Mouse (Mus musculus): ENCODE results near the gene Nav2.

The Nav2 gene

DNA sequence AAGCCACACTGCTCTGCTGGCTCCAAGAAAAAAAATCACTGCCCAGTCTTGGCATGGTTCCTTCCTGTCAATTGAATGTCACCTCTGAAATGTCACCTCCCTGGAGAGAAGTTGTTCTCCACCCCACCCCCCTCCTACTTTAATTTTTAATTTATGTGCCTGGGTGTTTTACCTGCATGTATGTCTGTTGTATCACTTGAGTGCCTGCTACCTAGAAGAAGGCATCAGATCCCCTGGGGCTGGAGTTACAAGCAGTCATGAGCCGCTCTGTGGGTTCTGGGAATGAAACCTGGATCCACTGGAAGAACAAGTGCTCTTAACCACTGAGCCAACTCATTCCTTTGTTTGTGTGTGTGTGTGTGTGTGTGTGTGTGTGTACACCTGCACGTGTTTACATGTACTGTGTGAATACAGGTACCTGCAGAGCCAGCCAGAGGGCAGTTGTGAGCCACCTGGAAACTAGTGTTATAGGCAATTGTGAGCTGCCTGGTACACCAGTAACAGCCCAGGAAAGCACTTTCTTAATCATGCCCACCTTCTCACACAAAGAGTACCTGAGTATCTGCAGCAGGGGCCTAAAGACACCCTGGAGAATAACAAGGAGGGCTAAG, 433.5 kb downstream of the Nav2 start:
- no peak for DNase-seq

- no peak for DNase-seq
Observed at GRCm38 (mm10) chr7:49342556-49343080, 434.1 kb downstream of the Nav2 start.

GRCm38 (mm10) chr7:49343081-49343600, 434.6 kb downstream of the Nav2 start:
- DNase-seq: no peak

GRCm38 (mm10) chr7:49343752-49344484, 435.4 kb downstream of the Nav2 start:
- DNase-seq: no peak

GRCm38 (mm10) chr7:49347338-49348272, 439.1 kb downstream of the Nav2 start:
- DNase-seq: peak; percentile 68

DNA sequence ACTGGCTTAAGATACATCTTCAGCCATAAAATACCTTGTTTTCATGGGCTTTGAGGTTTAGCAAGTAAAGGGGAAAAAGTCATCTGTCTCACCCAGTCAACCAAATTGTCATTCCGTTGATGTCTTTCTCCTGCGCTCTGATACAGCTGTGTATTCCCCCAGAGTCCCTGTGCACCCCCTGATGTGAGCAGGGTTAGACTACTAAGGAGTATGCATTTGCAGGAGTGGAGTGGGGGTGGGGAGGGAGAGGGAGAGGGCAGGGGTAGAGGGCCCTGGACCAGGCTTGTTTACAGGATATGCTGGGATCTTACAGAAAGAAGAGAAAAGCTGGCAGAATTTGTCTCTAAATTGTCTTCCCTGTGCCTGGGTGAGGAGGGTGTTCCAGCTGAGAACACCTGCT, 440.1 kb downstream of the Nav2 start:
- no peak for DNase-seq

GRCm38 (mm10) chr7:49350321-49351007, 441.9 kb downstream of the Nav2 start:
- DNase-seq: no peak

DNA sequence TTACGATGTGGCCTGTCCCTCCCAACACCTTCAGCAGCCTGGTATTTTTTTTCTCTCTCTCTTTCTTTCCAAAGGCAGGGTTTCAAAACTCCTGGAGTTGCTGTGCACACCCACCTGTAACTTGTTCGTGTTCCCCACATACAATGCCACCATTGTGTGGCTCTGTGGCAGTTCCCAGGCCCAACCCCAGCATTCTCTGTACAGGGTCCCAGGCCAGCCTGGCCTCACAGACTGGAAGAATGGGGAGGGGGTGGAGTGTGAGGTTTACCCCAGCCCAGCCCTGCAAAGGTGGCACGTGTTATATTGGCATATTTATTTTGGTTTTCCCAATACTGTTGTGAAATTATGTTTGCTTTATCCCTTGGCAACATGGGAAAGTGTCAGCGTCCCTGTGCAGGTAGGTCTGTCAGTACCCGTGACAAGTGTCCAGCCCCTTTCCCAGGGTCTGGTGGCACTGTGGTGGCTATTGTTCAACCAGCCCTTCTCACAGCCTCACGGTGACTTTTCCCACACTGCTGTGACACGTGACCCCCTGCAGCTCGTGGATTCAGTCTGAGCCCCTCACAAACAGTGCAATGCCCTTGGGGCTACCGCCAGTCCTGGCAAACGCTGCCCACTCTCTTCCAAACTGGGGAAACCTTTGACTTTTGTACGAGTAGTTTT, 443.2 kb downstream of the Nav2 start:
- DNase-seq: no peak

DNA sequence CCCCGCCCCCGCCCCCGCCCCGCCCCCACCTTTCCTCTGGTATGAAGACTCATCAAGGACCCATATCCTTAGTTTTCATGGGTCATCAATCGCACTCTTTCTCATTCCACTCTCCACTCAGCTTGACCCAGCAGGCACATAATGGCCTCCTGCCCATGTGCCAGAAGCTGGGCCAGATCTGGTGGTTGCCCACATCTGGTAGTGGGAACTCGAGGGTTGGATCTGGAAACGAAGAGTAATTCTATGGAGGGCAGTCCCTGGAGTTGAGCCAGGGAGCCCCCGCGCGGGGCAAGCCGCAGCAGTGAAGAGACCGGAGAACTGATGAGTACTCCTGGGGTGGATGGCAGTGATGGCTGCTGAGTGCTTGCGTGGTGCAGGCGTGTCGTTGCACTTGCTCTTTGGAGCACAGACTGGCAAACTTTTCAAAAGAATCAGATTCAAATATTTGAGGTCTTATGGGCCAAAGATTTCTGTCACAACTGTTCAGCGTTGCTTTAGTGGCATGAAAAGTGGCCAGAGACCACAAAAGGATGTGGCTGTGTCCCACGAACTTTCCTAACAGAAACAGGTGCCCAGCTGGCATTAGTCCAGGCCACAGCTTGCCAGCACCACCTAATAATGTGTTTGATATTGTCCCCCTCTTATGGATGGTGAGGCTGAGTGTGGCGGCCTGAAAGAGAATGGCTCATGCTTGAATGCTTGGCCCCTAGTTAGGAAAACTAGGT, 449.1 kb downstream of the Nav2 start:
- no peak for DNase-seq

- no peak for DNase-seq
Observed at GRCm38 (mm10) chr7:49359120-49359519, 450.6 kb downstream of the Nav2 start.

DNA sequence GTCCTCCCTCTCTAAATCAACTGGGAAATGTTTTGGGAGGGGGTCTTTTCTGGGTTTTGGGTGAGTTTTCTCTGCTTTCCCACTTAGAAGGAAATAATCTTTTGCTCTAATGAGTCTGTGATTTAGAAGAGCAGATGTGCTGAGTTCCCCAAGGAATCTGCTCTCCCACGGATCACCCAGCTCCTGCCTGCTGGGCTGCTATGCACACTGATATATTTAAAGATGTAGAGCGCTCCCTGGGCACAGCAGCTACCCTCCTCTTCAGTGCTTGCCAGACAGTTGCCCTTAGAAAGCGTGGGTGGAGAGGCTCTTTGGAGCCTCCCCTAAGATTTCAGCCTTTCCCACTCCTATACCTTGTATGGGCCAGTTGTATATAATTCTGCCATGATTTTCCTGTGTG, 452.1 kb downstream of the Nav2 start:
- DNase-seq: no peak

DNA sequence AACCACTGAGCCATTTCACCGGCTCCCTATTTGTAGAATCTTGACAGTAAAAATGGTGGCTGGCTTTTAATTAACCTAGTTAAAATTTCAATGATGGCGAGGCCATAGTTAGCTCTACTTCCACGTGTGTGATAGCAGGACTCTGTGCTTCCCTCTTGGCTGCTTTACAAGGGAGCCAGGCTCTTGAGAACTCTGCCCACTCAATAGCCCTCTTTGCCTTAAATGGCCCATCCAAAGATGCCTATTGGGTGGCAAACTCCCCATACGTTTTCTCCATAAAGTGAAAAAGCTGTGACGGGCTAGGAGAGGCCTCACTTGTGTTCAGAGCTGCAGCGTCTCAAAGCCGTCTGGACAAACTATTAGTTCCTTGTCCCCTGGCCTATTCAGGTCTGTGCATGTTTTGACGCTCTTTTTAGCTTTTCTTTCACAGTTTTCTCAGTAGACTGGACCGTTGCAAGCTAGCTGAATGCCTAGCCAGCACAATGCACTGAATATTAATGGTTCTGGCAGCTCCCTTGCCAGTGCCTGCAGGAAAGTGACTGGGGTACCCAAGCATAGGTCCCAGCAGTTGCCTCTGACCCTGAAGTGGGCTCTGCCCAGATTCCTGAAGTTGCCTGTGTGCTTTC, 453.1 kb downstream of the Nav2 start:
- no peak for DNase-seq

GRCm38 (mm10) chr7:49364486-49365162, 456.1 kb downstream of the Nav2 start:
- no peak for DNase-seq

DNA sequence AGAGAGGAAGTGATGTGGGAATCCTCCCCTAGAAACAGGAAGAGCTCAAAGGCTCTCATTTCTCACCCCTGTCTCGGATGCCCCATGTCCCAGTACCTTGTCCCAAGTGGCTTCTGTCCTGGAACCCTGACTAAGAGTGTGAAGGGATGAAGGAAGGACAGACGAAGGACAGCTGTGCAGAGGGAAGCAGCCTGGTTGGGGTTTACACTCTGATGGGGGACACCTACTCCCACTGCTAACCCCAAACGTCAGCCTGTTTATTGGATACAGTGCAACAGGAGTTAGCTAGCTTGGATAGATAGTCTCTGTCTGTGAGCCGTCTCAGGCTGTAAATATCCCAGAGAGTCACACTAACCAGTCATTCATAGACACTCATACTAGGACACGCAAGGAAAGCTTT, 460.1 kb downstream of the Nav2 start:
- DNase-seq: no peak

GRCm38 (mm10) chr7:49369006-49369405, 460.5 kb downstream of the Nav2 start:
- DNase-seq: no peak

- peak; percentile 28 for DNase-seq
Observed at GRCm38 (mm10) chr7:49369809-49370473, 461.4 kb downstream of the Nav2 start.

DNA sequence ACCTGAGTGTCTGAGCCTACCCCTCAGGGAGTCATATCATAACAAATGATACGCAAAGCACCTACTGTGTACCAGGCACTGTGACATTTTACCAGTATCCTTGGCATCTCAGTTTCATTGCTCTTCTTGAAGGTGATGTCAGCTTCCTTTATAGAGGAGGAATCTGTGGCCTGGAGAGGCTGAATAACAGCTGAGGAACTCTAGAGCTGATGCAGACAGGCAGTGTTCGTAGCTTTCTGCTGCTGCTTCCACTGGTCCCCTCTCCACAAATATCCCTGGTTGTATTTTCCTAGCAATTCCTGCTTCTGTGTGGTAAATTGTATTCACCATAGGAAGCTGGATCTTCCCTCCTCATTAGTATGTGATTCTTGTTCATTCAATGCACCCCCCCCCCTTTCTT, 462.8 kb downstream of the Nav2 start:
- DNase-seq: no peak

DNA sequence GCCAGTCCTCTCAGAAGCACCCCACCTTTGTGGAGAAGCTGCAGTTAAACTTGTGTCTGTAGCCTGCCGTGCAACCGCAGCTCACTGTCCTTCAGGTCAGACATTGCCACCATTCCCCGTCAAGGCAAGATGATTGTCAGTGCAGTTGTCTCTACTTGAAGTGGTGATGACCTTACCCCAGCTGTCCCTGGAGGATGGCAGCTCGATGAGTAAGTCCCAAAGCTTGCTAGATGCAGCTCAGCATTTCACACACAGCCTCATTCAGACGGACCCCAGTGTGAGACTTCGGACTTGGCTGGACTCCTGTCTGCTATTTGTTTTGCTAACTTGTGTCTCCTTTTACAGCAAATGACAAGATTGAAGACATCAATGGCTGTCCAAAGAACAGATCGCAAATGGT, 463.5 kb downstream of the Nav2 start:
- no peak for DNase-seq

- no peak for DNase-seq
Observed at GRCm38 (mm10) chr7:49373173-49373572, 464.7 kb downstream of the Nav2 start.

GRCm38 (mm10) chr7:49373661-49374060, 465.1 kb downstream of the Nav2 start:
- no peak for DNase-seq

All from cerebellum, adult 11-12 months (tissue).